Mouse (Mus musculus) hindbrain, embryonic 11.5 days (tissue): ENCODE data around the gene Memo1. TPM values are rescaled to one million over a fixed set of nuclear protein-coding genes. Genes with fewer than 3 reads are reported as not detected.
"Not testable (repeated sequence)": the region's sequence is repeated elsewhere in the genome, so short reads cannot be mapped to it uniquely, and the experiment has no call there.

ENCODE experiments used
- ATAC-seq: fragments of 200-750 bp; cut with Nextera tagmentation; 2 replicates; pipeline ENCODE4 v1.8.0; 2017; ENCODE audit warnings: mild to moderate bottlenecking, moderate TSS enrichment, moderate library complexity; ENCODE audit not compliant: low FRiP score
- DNase-seq: peaks from one replicate; pipeline ENCODE4 v3.0.0-alpha.2; 2015; ENCODE audit warnings: low spot score
- H3K27ac ChIP-seq: fragments of 300-500 bp; sonication (generic); 2 replicates; pipeline ENCODE4 v1.5.1; 2014; ENCODE audit warnings: mild to moderate bottlenecking, low read depth, low read length
- H3K27me3 ChIP-seq: fragments of 300-500 bp; sonication (generic); 2 replicates; pipeline ENCODE4 v1.6.1; 2014; ENCODE audit warnings: mild to moderate bottlenecking, low read length, moderate library complexity, mixed read lengths; ENCODE audit not compliant: control insufficient read depth, insufficient read depth
- H3K36me3 ChIP-seq: fragments of 300-500 bp; sonication (generic); 2 replicates; pipeline ENCODE4 v1.6.1; 2014; ENCODE audit warnings: mild to moderate bottlenecking, low read length, moderate library complexity, mixed read lengths; ENCODE audit not compliant: control insufficient read depth, insufficient read depth
- H3K4me1 ChIP-seq: fragments of 300-500 bp; sonication (generic); replicated peaks from 2 replicates; pipeline ENCODE4 v1.6.1; 2014; ENCODE audit warnings: low read length, mixed read lengths; ENCODE audit not compliant: control insufficient read depth, insufficient read depth
- H3K4me2 ChIP-seq: fragments of 300-500 bp; sonication (generic); replicated peaks from 2 replicates; pipeline ENCODE4 v1.6.1; 2014; ENCODE audit warnings: mild to moderate bottlenecking, low read depth, low read length
- H3K4me3 ChIP-seq: fragments of 300-500 bp; sonication (generic); 2 replicates; pipeline ENCODE4 v1.5.1; 2014; ENCODE audit warnings: low read depth, low read length
- H3K9ac ChIP-seq: fragments of 300-500 bp; sonication (generic); 2 replicates; pipeline ENCODE4 v1.6.1; 2014; ENCODE audit warnings: low read depth, low read length
- H3K9me3 ChIP-seq: fragments of 300-500 bp; sonication (generic); 2 replicates; pipeline ENCODE4 v1.6.1; 2016; ENCODE audit warnings: low read length; ENCODE audit not compliant: control insufficient read depth
- WGBS: fragments of 180-500 bp; shearing (Covaris S2); extraction: QIAGEN DNeasy Blood & Tissue Kit; methylation state at CpG from one replicate; pipeline ENCODE4 v1.1.7; 2014; 5-methylcytosine and 5-hydroxymethylcytosine counted together
- polyA plus RNA-seq: library from polyadenylated mRNA; unstranded; fragments of >200 nt; fragmentation: Nextera tagmentation; extraction: Ambion mirVana; gene quantifications from 2 replicates; pipeline ENCODE4 v1.2.1, GENCODE M21; 2014

The Memo1 gene
- polyA plus RNA-seq, 1 experiment from 2014 or later: 86.9 TPM

DNA sequence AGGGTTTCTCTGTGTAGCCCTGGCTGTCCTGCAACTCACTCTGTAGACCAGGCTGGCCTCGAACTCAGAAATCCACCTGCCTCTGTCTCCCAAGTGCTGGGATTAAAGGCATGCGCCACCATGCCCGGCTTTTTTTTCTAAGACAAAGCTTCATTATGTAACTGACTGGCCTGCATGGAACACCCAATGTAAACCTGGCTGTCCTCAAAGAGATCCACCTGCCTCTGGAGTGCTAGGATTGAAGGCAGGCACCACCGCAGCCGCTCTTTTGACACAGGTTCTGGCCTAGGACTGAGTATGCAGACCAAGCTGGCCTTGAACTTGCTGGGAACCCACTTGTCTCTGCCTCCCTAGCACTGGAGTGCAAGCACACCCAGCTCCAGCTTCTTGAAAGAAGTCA lies 1.7 kb upstream of the Memo1 start:
- not testable (repeated sequence) for H3K4me1 ChIP-seq, H3K27ac ChIP-seq, DNase-seq, ATAC-seq, H3K9ac ChIP-seq, H3K9me3 ChIP-seq, H3K36me3 ChIP-seq, H3K27me3 ChIP-seq, H3K4me3 ChIP-seq, H3K4me2 ChIP-seq
- 94% methylated on average over 5 of the region's 5 CpGs for WGBS

DNA sequence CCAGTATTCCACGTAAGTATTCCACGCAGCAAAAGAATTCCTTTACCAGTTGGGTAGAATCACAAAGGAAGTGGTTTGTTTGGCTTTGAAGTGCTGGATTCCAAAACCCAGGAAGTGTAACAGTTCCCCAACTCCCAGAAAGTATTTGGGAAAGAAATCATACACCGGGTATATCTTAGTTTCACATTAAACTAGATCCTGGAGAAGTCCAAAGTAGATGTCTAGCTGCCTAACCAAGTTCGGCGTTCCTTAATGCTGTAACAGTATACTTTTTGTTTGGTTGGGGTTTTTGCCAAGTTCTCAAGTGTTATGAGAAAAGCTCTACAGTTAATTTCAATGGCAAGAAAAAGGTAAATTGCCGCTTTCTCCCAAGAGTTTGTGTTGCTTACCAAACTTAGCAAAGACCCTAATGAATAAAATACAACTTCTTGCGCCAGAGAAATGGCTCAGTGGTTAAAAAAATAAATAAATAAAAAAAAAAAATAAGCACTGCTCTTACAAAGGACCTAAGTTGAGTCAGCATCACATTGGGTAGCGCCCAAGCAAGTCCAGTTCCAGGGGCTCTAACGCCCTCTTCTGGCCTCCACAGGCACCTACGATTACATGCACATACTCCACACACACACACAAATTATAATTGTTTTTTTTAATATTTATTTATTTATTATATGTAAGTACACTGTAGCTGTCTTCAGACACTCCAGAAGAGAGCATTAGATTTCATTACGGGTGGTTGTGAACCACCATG lies 929 bp upstream of the Memo1 start:
- no peaks in the 10 kb centered on the region for H3K27me3 ChIP-seq
- ATAC-seq (no peak), DNase-seq (no peak)
- H3K27ac ChIP-seq: no peak overlapping the region; the same call in 1 of the 2 replicates
- no peaks in the 10 kb centered on the region for H3K9me3 ChIP-seq
- WGBS: 52% methylated on average over 11 of the region's 11 CpGs
- peak overlapping the region; percentile 94 for H3K9ac ChIP-seq
- no peaks in the 10 kb centered on the region for H3K4me1 ChIP-seq
- H3K4me3 ChIP-seq: peak overlapping the region; percentile 70
- H3K36me3 ChIP-seq: no peaks in the 10 kb centered on the region
- H3K4me2 ChIP-seq: peak overlapping the region; percentile 76

DNA sequence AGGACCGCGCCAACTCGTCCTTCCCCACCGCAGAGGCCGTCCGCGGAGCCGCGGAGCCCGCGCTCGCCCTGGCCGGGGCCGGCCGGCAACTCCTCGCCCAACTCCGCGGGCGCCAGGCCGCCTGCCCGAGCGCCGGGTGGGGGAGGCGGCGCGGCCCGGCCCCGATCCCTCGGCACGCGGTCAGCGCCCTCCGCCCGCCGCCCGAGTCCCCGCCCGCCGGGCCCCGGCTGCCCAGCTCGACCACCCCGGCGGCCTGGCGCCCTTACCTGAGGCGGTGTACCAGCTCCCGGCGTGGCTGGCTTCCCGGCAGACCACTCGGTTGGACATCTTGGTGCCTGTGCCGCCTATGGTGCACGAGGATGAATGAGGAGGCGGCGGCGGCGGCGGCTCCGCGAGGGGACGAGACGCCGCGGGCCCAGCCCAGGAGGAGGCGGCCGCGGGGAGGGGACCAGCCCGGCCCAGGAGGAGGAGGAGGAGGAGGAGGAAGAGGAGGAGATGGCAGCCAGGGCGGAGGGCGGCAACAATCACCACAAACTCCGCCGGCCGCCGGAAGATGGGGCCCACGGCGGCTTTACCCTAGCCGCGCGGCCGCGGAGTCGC lies 795 bp downstream of the Memo1 start:
- H3K27ac ChIP-seq: peak overlapping the region; percentile 96
- peak overlapping the region; percentile 94 for H3K9ac ChIP-seq
- H3K4me3 ChIP-seq: peak overlapping the region; percentile 70
- H3K27me3 ChIP-seq: no peaks in the 10 kb centered on the region
- H3K36me3 ChIP-seq: no peaks in the 10 kb centered on the region
- ATAC-seq: peak; percentile 85
- no peaks in the 10 kb centered on the region for H3K9me3 ChIP-seq
- peak; percentile 80 for DNase-seq
- WGBS: 0% methylated on average over 22 of the region's 80 CpGs
- H3K4me2 ChIP-seq: peak overlapping the region; percentile 69
- no peaks in the 10 kb centered on the region for H3K4me1 ChIP-seq

DNA sequence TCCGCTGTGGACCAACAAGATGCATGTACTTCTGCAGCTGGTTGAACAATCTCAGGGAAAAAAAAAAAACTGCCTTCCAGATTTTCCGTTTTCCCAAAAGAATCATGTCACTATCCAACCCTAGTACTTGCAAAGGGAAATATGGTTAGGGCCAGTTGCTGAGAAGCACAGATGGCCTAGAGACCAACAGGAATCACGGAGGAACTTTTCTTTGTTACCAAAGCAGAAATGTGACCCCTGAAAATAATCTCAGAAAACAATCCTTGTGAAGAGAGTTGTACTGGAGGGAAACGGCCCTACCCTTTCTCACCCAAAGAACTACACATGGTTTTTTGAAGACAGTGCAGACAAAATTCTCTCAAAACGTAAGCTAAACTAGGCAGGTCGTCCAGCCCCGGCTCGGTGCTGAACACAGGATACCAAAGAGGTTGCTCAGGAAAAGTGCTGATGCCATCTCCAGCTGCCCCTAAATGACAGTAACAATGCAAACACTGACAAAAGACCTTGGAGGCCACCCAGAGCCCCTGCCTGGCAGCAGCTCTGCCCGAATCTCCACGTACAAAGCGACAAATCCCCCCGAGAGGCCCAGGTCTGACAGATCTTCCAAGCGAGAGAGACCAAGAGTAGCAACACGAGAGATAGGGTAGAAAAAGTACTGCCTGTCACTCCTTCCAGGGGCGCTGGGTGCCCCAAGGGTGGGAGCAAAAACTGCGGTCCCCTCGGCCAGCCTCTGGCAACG lies 1.5 kb downstream of the Memo1 start:
- Histone ChIP-seq H3K4me2 (peak overlapping the region; percentile 69), H3K36me3 (no peaks in the 10 kb centered on the region), H3K27ac (peak overlapping the region; percentile 96), H3K4me1 (no peaks in the 10 kb centered on the region), H3K4me3 (peak overlapping the region; percentile 70), H3K9ac (peak overlapping the region; percentile 94), H3K9me3 (no peaks in the 10 kb centered on the region), H3K27me3 (no peaks in the 10 kb centered on the region)
- WGBS: 2% methylated on average over 18 of the region's 18 CpGs
- ATAC-seq (peak; percentile 0; the same call in 1 of the 2 replicates), DNase-seq (peak; percentile 64)

DNA sequence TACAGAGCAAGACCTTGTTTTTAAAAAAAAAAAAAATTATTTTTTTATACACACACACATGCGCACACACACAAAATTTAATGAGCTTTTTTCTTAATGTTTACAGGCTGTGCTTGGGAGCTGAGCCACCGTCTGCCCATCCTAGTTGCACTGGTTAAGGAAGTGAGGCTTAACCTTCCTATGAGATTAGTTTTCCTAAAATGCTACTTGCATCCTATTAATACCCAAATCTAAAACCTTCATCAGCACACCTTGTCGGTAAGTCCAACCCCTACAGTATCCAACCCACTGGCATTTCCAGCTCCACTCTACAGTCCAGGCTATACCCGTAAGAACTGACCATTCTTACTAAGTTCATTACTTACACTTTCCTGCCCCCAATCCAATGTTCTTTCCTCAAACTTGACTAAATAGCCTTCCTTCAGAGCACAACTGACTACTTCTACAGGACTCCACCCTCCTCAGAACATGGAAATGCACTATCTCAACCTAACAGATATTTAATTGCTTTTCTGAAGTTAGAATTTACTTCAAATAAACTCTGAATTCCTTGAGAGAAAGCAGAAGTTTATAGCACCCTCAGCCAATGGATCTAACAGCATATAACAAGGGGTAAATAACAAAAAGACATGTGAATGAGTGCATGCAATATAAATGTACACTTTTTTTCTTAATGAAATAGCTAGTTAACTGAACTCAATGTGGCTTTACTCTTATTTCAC lies 3.5 kb downstream of the Memo1 start:
- Histone ChIP-seq H3K27me3 (no peaks in the 10 kb centered on the region), H3K9ac (no peak overlapping the region), H3K4me1 (no peaks in the 10 kb centered on the region), H3K4me2 (no peak overlapping the region), H3K9me3 (no peaks in the 10 kb centered on the region), H3K27ac (no peak overlapping the region), H3K4me3 (no peak overlapping the region), H3K36me3 (no peaks in the 10 kb centered on the region)
- DNase-seq (no peak), ATAC-seq (no peak)
- 90% methylated on average over 4 of the region's 4 CpGs for WGBS

DNA sequence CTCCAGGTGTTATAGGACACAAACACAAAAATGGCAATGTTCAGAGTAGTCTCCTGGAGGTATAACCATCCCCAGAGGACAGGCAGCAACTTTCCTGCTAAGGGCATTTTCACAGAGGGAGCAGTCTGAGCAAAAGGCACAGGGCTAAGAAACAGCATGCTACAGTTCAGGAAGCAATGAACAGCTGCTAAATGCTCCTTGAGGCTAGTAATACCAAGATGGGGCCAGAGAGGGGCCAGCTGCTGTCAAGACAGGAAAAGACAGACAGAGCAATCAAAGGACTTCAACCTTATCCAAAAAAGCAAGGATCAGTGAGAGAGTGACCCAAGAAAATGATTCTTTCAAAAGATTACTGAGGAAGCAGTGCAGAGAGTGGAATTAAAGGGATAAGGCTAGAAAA lies 4.5 kb downstream of the Memo1 start:
- H3K9me3 ChIP-seq: no peaks in the 10 kb centered on the region
- H3K4me2 ChIP-seq: no peak overlapping the region
- no peak overlapping the region for H3K9ac ChIP-seq
- H3K27me3 ChIP-seq: no peaks in the 10 kb centered on the region
- no peak overlapping the region for H3K4me3 ChIP-seq
- no peaks in the 10 kb centered on the region for H3K4me1 ChIP-seq
- H3K36me3 ChIP-seq: no peaks in the 10 kb centered on the region
- ATAC-seq (no peak), DNase-seq (no peak)
- H3K27ac ChIP-seq: no peak overlapping the region; the same call in 1 of the 2 replicates

DNA sequence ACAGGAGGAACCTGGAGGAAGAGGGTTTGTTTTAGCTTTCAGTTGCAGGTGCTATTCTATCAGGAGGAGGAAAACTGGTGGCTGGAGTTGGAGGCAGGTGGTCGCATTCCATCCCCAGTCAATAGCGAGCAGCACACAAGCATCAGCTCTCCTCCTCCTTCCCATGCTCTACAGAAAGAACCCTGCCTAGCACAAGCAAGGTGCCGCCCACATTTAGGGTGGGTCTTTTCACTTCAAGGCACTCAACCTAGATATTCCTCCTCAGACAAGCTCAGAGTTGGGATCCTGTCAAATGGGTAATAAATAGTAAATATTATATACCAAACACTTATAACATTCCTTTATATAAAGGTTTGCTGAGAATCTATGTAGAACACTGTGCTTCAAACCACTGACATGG lies 5.1 kb downstream of the Memo1 start:
- H3K4me3 ChIP-seq: no peak overlapping the region
- DNase-seq: no peak
- WGBS: 73% methylated on average over 3 of the region's 3 CpGs

DNA sequence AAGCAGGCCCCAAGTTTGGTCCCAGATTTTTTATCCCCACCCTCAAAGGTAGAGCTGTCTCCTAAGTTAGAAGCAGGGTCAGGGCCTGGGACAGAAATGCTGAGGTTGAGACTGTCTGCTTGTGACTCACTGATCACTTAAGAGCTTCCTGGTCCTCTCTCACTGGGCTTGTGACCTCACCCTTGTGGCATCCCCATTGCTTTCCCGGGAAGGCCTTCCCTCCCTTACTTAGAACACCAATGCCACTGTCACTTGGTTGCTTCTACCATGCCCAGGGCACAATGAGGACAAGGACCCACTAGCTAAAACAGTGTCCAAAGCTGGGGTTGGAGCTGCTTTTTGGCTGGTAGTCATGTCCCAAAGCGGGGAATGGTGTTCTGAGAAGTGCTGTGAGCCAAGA lies 6.7 kb downstream of the Memo1 start:
- ATAC-seq (no peak), DNase-seq (no peak)
- Histone ChIP-seq H3K27ac (no peak overlapping the region), H3K9ac (no peak overlapping the region), H3K9me3 (no peaks in the 10 kb centered on the region), H3K36me3 (no peaks in the 10 kb centered on the region), H3K4me1 (no peaks in the 10 kb centered on the region), H3K4me3 (no peak overlapping the region), H3K4me2 (no peak overlapping the region), H3K27me3 (no peaks in the 10 kb centered on the region)
- 91% methylated on average over 2 of the region's 2 CpGs for WGBS

More for the DNA sequence above, 5.1 kb downstream of the Memo1 start:
- Histone ChIP-seq H3K9me3 (no peaks in the 10 kb centered on the region), H3K27me3 (no peaks in the 10 kb centered on the region), H3K4me1 (no peaks in the 10 kb centered on the region), H3K4me2 (no peak overlapping the region), H3K27ac (no peak overlapping the region), H3K9ac (no peak overlapping the region), H3K36me3 (no peaks in the 10 kb centered on the region)
- no peak for ATAC-seq
